Mouse (Mus musculus): ENCODE results near the gene Smyd1. TPM values are rescaled to one million over a fixed set of nuclear protein-coding genes. Genes with fewer than 3 reads are reported as not detected.
"Not testable (repeated sequence)": the region's sequence is repeated elsewhere in the genome, so short reads cannot be mapped to it uniquely, and the experiment has no call there.

The Smyd1 gene
- polyA plus RNA-seq, 1 experiment from 2014 or later: 0.15 TPM

DNA sequence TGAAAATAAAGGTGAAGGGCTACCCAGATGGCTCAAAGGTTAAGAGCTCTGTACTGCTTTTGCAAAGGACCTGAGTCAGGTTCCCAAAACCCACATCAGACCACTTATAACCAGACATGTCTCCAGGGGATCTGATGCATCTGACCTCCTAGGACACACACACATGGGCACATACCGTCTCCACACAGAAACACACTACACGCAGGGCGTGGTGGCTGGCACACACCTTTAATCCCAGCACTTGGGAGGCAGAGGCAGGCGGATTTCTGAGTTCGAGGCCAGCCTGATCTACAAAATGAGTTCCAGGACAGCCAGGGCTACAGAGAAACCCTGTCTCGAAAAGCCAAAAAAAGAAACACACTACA lies 52.4 kb downstream of the Smyd1 start:
- not testable (repeated sequence) for ATAC-seq (replicated peaks); H3K27me3 ChIP-seq; H3K9me3 ChIP-seq; H3K27ac ChIP-seq (replicated peaks); H3K4me3 ChIP-seq; H3K36me3 ChIP-seq; H3K9ac ChIP-seq (replicated peaks); H3K4me2 ChIP-seq (replicated peaks)
- WGBS: 89% methylated on average over 6 of the region's 6 CpGs
- H3K4me1 ChIP-seq: peaks cover 17% of the 10 kb centered on the region

DNA sequence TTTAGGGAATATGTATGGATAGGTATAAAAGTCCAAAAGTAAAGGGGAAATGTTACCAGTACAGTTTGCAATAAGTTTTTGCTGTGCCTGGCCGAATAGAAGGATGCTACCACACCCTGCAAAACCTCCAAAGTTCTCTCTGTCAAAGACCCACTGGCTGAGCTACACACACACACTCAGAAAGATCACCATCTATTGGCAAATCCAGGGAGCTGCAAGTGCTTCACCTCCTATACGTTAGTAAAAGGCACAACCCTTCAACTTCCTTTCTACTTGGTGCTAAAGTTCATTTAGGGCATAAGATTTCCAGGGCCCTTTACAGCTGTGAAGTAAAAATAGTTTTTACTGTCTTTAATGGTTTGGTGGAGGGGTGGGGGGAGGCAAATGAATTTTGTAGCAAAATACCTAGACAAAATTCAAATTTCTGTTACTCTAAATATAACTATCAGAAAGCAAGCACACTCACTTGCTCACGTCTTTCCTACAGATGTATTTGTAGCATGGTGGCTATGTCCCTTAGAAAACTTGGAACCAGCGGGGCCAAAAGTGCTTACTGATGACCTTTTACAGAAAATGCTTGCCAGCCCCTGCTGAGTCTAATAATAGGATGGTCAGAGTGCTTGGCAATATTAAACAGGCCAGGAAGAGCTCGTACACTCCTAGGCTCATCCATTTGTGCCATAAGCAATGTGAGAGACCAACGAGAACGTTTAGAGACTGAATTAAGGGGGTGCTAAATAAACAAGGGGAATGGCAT lies 52.9 kb downstream of the Smyd1 start:
- Histone ChIP-seq H3K9ac (replicated peaks) (no peak overlapping the region), H3K4me2 (replicated peaks) (no peak overlapping the region), H3K9me3 (no peaks in the 10 kb centered on the region), H3K4me3 (no peak overlapping the region), H3K27ac (replicated peaks) (no peak overlapping the region), H3K27me3 (no peaks in the 10 kb centered on the region), H3K4me1 (peaks cover 17% of the 10 kb centered on the region), H3K36me3 (no peaks in the 10 kb centered on the region)
- 70% methylated on average over 7 of the region's 7 CpGs for WGBS
- no peak for ATAC-seq (replicated peaks)

DNA sequence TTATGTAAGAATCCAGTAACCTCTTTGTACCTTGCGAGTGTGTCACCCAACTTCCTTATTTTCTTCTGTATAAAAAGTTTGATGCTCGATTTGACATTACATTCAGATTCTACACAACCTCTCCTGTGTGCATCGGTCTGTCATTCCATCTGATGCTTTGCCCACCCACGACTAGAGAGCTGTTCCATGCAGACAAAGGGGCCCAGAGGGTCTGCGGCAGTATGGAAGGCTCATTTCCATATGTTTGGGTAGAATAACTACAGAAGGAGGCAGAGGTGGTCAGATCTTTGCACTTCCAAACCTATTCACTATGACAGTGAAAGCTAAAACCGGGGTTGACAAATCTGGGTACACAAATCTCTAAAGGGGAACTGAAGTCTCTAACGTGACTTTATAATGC lies 54.4 kb downstream of the Smyd1 start:
- H3K27ac ChIP-seq (replicated peaks); H3K36me3 ChIP-seq; ATAC-seq (replicated peaks); H3K9me3 ChIP-seq; H3K4me2 ChIP-seq (replicated peaks); H3K4me3 ChIP-seq; H3K9ac ChIP-seq (replicated peaks); H3K27me3 ChIP-seq: not testable (repeated sequence)
- peaks cover 13% of the 10 kb centered on the region for H3K4me1 ChIP-seq
- WGBS: 65% methylated on average over 7 of the region's 7 CpGs

DNA sequence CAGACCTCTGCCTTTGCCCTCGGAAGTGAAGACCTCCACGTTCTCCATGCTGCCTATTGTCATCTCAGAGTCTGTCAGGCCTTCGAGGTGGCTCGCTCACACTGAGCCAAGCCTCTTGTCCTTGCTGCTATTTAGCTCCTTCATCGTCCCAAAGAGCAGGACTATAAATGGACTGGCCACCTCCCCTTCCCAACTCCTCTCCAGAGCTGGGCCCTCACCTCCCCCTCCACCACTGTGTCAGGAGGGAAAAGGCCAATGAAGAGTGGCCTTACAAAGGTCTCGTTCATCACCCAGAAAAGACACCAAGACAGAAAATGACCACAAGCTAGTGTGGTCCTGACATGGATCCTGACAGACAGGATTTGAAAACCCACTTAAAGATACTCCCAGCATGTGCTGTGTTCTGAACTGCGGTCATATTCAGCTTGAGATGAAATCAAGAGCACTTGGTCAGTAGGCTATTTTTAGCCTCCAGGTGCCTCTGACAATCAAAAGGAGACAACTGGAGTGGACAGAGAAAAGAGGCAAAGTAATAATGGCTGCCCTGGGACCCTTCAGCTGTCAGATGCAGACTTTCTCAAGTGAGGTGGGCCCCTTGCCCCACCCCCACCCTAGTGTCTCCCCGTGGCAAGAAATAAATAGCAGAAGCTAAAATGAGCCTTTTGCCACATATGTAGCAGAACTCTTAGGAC lies 59.7 kb downstream of the Smyd1 start:
- WGBS: 76% methylated on average over 8 of the region's 8 CpGs
- no peak overlapping the region for H3K4me3 ChIP-seq
- no peak overlapping the region for H3K4me2 ChIP-seq (replicated peaks)
- no peaks in the 10 kb centered on the region for H3K27me3 ChIP-seq
- H3K4me1 ChIP-seq: no peaks in the 10 kb centered on the region
- no peak overlapping the region for H3K27ac ChIP-seq (replicated peaks)
- H3K9me3 ChIP-seq: no peaks in the 10 kb centered on the region
- no peak overlapping the region for H3K9ac ChIP-seq (replicated peaks)
- H3K36me3 ChIP-seq: no peaks in the 10 kb centered on the region
- ATAC-seq (replicated peaks): no peak

DNA sequence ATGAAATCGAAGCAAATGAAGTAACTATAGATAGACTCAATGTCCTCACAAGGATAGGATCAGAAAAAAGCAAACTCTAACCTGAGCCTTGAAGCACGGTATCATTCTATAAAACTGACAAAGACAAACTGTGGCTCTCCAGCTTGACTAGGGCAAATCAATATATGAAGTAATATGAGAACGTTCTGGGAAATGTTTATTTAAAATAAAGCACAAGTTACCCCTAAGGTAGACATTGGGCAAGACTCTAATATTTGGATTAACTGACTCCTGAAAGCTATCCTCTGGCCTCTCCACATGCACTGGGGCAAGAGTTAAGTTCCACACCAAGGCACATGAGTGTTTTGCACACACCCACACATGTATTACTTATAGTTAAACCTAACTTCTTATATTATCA lies 61.0 kb downstream of the Smyd1 start:
- no peak overlapping the region for H3K9ac ChIP-seq (replicated peaks)
- 90% methylated on average over 3 of the region's 3 CpGs for WGBS
- no peak overlapping the region for H3K4me3 ChIP-seq
- no peaks in the 10 kb centered on the region for H3K4me1 ChIP-seq
- H3K9me3 ChIP-seq: no peaks in the 10 kb centered on the region
- no peak overlapping the region for H3K27ac ChIP-seq (replicated peaks)
- H3K27me3 ChIP-seq: no peaks in the 10 kb centered on the region
- H3K4me2 ChIP-seq (replicated peaks): no peak overlapping the region
- ATAC-seq (replicated peaks): no peak
- no peaks in the 10 kb centered on the region for H3K36me3 ChIP-seq

DNA sequence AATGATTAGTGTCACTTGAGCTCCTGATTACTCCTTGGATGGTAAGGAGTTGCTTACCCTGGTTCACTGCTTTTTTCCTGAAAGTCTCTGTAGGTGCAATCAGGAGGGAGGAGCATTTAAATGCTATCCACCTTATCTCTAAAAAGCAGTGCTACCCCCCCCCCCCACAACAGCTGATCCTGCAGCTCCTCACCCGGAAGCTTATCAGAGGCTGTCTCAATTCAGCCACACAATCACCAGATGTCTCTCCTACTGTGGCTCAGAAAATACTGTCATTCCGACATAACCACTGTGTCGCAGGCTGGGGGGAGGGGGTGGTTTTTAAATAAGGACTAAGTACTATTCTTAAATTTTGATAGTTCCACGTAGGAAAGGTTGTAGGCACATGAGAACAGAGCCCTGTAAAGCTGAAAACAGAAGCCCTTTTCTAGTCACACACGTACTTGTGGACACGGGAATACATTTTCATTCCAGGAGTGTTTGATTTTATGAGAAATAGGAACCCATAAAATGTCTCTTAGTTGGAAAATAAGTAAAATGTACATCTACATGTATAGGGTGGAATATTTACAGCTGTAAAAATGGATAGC lies 61.9 kb downstream of the Smyd1 start:
- H3K4me3 ChIP-seq: no peak overlapping the region
- no peak overlapping the region for H3K9ac ChIP-seq (replicated peaks)
- H3K27ac ChIP-seq (replicated peaks): no peak overlapping the region
- H3K4me1 ChIP-seq: no peaks in the 10 kb centered on the region
- no peaks in the 10 kb centered on the region for H3K9me3 ChIP-seq
- no peak for ATAC-seq (replicated peaks)
- H3K4me2 ChIP-seq (replicated peaks): no peak overlapping the region
- no peaks in the 10 kb centered on the region for H3K27me3 ChIP-seq
- no peaks in the 10 kb centered on the region for H3K36me3 ChIP-seq
- WGBS: 65% methylated on average over 6 of the region's 6 CpGs

DNA sequence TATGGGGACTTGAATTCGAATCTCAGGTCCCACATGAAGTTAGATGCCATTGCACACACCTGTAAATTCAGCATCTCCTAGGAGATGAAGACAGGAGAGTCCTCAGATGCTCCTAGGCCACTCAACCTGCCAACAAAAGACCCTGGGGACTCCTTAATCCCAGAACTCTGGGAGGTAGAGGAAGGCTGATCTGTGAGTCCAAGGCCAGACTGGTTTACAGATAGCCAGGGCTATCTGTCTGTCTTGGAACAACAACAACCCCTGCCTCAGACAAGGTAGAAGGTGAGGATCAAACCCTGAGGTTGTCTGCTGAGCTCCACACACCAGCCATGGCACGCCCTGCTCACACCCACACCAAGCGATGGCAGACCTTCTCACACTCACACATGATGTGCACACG lies 62.9 kb downstream of the Smyd1 start:
- 91% methylated on average over 4 of the region's 4 CpGs for WGBS
- no peak overlapping the region for H3K4me2 ChIP-seq (replicated peaks)
- H3K9ac ChIP-seq (replicated peaks): no peak overlapping the region
- H3K4me1 ChIP-seq: no peaks in the 10 kb centered on the region
- H3K9me3 ChIP-seq: no peaks in the 10 kb centered on the region
- H3K27ac ChIP-seq (replicated peaks): no peak overlapping the region
- H3K36me3 ChIP-seq: no peaks in the 10 kb centered on the region
- no peak overlapping the region for H3K4me3 ChIP-seq
- H3K27me3 ChIP-seq: no peaks in the 10 kb centered on the region
- no peak for ATAC-seq (replicated peaks)

DNA sequence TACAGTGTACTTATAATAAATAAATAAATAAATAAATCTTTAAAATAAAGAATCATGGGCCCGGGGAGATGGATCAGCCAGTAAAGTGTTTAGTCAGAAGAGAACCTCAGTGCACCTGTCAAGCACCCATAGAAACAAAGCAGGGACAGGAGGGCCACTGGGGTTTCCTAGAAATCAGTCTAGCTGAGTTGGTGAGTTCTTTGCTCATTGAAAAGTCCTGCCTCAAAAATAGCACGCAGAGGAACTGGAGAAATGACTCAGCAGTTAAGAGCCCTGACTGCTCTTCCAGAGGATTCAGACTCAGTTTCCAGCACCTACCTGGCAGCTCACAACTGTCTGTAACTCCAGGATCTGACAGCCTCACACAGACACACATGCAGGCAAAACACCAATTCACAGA lies 63.5 kb downstream of the Smyd1 start:
- Histone ChIP-seq H3K9ac (replicated peaks) (no peak overlapping the region), H3K4me3 (no peak overlapping the region), H3K27ac (replicated peaks) (no peak overlapping the region), H3K4me1 (no peaks in the 10 kb centered on the region), H3K27me3 (no peaks in the 10 kb centered on the region), H3K36me3 (no peaks in the 10 kb centered on the region), H3K9me3 (no peaks in the 10 kb centered on the region), H3K4me2 (replicated peaks) (no peak overlapping the region)
- ATAC-seq (replicated peaks): no peak
- WGBS: 88% methylated on average over 2 of the region's 2 CpGs

DNA sequence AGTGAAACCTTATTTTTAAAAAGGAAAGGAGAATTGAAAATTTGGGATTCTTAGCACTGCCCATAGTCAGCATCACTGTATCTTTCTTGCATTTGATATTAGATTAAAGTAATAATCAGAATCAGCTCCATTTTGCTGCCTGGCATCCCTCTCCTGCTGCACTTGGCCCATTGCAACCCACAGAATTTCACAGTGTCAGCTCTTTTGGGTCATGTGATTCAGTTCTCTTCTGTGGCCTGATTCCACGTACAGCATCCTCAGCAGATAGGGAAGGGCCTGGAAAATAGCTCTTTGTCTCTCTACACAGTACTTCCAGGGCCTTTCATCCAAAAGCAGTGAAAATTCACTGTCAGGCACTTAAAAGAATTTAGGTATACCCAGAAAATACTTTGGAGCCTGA lies 64.7 kb downstream of the Smyd1 start:
- no peak overlapping the region for H3K4me2 ChIP-seq (replicated peaks)
- 49% methylated on average over 1 of the region's 1 CpGs for WGBS
- no peak overlapping the region for H3K27ac ChIP-seq (replicated peaks)
- no peaks in the 10 kb centered on the region for H3K9me3 ChIP-seq
- H3K4me3 ChIP-seq: no peak overlapping the region
- H3K4me1 ChIP-seq: no peaks in the 10 kb centered on the region
- H3K9ac ChIP-seq (replicated peaks): no peak overlapping the region
- no peaks in the 10 kb centered on the region for H3K36me3 ChIP-seq
- no peak for ATAC-seq (replicated peaks)
- no peaks in the 10 kb centered on the region for H3K27me3 ChIP-seq

DNA sequence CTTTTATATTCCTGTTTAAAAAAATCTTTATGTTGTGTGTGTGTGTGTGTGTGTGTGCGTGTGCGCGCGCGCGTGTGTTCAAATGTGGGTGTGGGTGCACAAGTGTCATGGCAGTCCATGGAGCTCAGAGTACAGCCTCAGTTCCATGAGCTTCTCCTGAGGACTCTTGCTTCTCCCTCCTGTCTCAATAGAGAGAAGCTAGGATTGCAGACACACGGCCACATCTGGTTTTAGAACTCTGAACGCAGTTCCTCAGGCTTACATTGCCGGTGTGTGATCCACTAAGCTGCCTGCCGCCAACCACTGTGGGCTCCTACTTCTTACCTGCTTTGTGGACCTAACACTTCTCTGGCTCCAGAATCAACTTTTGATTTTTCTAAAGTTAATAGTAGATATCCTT lies 65.9 kb downstream of the Smyd1 start:
- Histone ChIP-seq H3K4me2 (replicated peaks) (no peak overlapping the region), H3K9me3 (no peaks in the 10 kb centered on the region), H3K4me3 (no peak overlapping the region), H3K27me3 (no peaks in the 10 kb centered on the region), H3K4me1 (no peaks in the 10 kb centered on the region), H3K36me3 (no peaks in the 10 kb centered on the region), H3K9ac (replicated peaks) (no peak overlapping the region), H3K27ac (replicated peaks) (no peak overlapping the region)
- ATAC-seq (replicated peaks): no peak
- 92% methylated on average over 10 of the region's 10 CpGs for WGBS

DNA sequence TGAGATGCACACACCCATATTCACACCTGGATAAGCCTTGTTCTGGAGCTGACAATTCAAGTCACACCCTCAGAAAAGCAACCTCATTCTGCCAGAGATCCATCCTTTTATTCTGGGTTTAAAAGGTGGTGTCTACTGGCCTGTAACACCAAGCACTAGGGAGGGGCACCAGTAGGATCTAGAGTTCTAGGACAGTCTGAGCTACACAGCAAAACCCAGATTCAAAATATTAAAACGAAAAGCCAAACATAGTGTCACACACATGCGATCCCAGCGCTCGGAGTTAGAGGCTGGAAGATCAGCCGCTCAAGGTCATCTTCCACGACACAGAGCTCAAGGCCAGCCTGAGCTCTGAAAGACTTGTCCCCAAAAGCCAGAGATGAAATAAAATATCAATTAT lies 67.6 kb downstream of the Smyd1 start:
- ATAC-seq (replicated peaks): no peak
- Histone ChIP-seq H3K9ac (replicated peaks) (no peak overlapping the region), H3K9me3 (no peaks in the 10 kb centered on the region), H3K4me3 (no peak overlapping the region), H3K4me1 (no peaks in the 10 kb centered on the region), H3K36me3 (no peaks in the 10 kb centered on the region), H3K27ac (replicated peaks) (no peak overlapping the region), H3K4me2 (replicated peaks) (no peak overlapping the region), H3K27me3 (no peaks in the 10 kb centered on the region)
- WGBS: 94% methylated on average over 6 of the region's 6 CpGs

DNA sequence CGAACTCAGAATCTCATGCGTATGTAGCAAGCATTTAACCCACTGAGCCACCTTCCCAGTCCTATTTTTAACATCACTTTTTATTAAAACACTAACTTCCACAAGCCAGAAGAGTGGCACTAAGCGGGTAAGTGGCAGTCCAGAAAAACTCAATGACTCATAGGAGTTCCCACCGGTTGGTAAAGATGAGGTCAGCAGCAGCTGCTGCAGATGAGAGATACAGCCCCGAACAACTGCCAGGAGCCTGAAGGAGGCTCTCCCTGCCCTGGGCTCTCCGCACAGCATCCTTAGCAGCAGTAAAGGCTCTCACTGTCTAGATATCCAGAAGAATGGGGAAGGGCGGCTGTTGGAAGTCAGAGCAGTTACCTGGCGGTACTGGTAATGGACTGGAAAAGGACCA lies 71.1 kb downstream of the Smyd1 start:
- no peak for ATAC-seq (replicated peaks)
- WGBS: 86% methylated on average over 8 of the region's 8 CpGs

More for the DNA sequence above, 71.1 kb downstream of the Smyd1 start:
- no peaks in the 10 kb centered on the region for H3K27me3 ChIP-seq
- no peak overlapping the region for H3K4me2 ChIP-seq (replicated peaks)
- no peaks in the 10 kb centered on the region for H3K9me3 ChIP-seq
- no peak overlapping the region for H3K4me3 ChIP-seq
- no peak overlapping the region for H3K9ac ChIP-seq (replicated peaks)
- no peaks in the 10 kb centered on the region for H3K4me1 ChIP-seq
- no peak overlapping the region for H3K27ac ChIP-seq (replicated peaks)
- no peaks in the 10 kb centered on the region for H3K36me3 ChIP-seq
